Mouse (Mus musculus) yolk sac, embryonic 10.5 days (tissue): Measurements from ENCODE around the gene Klf1.

Experiments
- DNase-seq: peaks from one replicate; pipeline ENCODE4 v3.0.0-alpha.2; 2017; ENCODE audit warnings: low spot score

Klf1 gene

GRCm38 (mm10) chr8:84901752-84902151 lies at the start of gene Klf1:
TSS of gene Klf1 (plus strand) at chr8:84901928.
- DNase-seq: no peak

- DNase-seq: no peak
These were observed 45.3 kb upstream of the Klf1 start for GRCm38 (mm10) chr8:84856434-84856833.

- DNase-seq: peak; percentile 90
These were observed 44.8 kb upstream of the Klf1 start, which contains the start of gene Farsa for GRCm38 (mm10) chr8:84856864-84857441. TSS of gene Farsa (plus strand) at chr8:84856989.

- DNase-seq: peak; percentile 86
These were observed 30.1 kb upstream of the Klf1 start, which contains the start of gene Syce2 for GRCm38 (mm10) chr8:84871376-84872308. TSS of gene Syce2 (plus strand) at chr8:84872111.

GRCm38 (mm10) chr8:84872309-84872965 lies 29.3 kb upstream of the Klf1 start:
- DNase-seq: peak; percentile 45

GRCm38 (mm10) chr8:84873016-84873415 lies 28.7 kb upstream of the Klf1 start:
- no peak for DNase-seq

- DNase-seq: no peak
These were observed 27.4 kb upstream of the Klf1 start for GRCm38 (mm10) chr8:84874339-84874738.

- no peak for DNase-seq
These were observed 24.3 kb upstream of the Klf1 start for GRCm38 (mm10) chr8:84877297-84878035.

- no peak for DNase-seq
These were observed 22.8 kb upstream of the Klf1 start for GRCm38 (mm10) chr8:84878915-84879314.

GRCm38 (mm10) chr8:84884728-84885127 lies 17.0 kb upstream of the Klf1 start:
- DNase-seq: no peak

- DNase-seq: no peak
These were observed 13.4 kb upstream of the Klf1 start for GRCm38 (mm10) chr8:84888280-84888679.

- no peak for DNase-seq
These were observed 12.6 kb upstream of the Klf1 start for GRCm38 (mm10) chr8:84889141-84889540.

GRCm38 (mm10) chr8:84892993-84893708 lies 8.6 kb upstream of the Klf1 start:
- DNase-seq: no peak

GRCm38 (mm10) chr8:84893709-84894134 lies 8.0 kb upstream of the Klf1 start, which contains the start of gene Gcdh:
TSS of gene Gcdh (minus strand) at chr8:84893921.
- DNase-seq: peak; percentile 95

- no peak for DNase-seq
These were observed 5.8 kb upstream of the Klf1 start for GRCm38 (mm10) chr8:84895963-84896362.

- peak; percentile 26 for DNase-seq
These were observed 657 bp upstream of the Klf1 start for GRCm38 (mm10) chr8:84901071-84901470.

- no peak for DNase-seq
These were observed 715 bp downstream of the Klf1 start for GRCm38 (mm10) chr8:84902367-84902919.

GRCm38 (mm10) chr8:84902920-84903661 lies 1.4 kb downstream of the Klf1 start:
- DNase-seq: peak; percentile 87

GRCm38 (mm10) chr8:84904351-84904750 lies 2.6 kb downstream of the Klf1 start:
- no peak for DNase-seq

GRCm38 (mm10) chr8:84907037-84907436 lies 5.3 kb downstream of the Klf1 start:
- no peak for DNase-seq
